Mouse (Mus musculus) embryonic facial prominence, embryonic 12.5 days (tissue): Measurements from ENCODE around the gene Syt5. TPM values are rescaled to one million over a fixed set of nuclear protein-coding genes. Genes with fewer than 3 reads are reported as not detected.

ENCODE experiments used
- ATAC-seq: fragments of 200-750 bp; cut with Nextera tagmentation; 2 replicates; pipeline ENCODE4 v1.8.0; 2017; ENCODE audit not compliant: insufficient number of reproducible peaks, insufficient read depth, low FRiP score, low TSS enrichment
- H3K27ac ChIP-seq: fragments of 300-500 bp; sonication (generic); 2 replicates; pipeline ENCODE4 v1.5.1; 2016; ENCODE audit warnings: mild to moderate bottlenecking
- H3K27me3 ChIP-seq: fragments of 300-500 bp; sonication (generic); 2 replicates; pipeline ENCODE4 v1.6.1; 2016; ENCODE audit warnings: mild to moderate bottlenecking, moderate library complexity
- H3K36me3 ChIP-seq: fragments of 300-500 bp; sonication (generic); 2 replicates; pipeline ENCODE4 v1.6.1; 2016; ENCODE audit warnings: mild to moderate bottlenecking
- H3K4me1 ChIP-seq: fragments of 300-500 bp; sonication (generic); 2 replicates; pipeline ENCODE4 v1.6.1; 2016
- H3K4me2 ChIP-seq: fragments of 300-500 bp; sonication (generic); replicated peaks from 2 replicates; pipeline ENCODE4 v1.6.1; 2016; ENCODE audit warnings: mild to moderate bottlenecking, moderate library complexity
- H3K4me3 ChIP-seq: fragments of 300-500 bp; sonication (generic); 2 replicates; pipeline ENCODE4 v1.5.1; 2016; ENCODE audit warnings: mild to moderate bottlenecking
- H3K9ac ChIP-seq: fragments of 300-500 bp; sonication (generic); 2 replicates; pipeline ENCODE4 v1.6.1; 2016; ENCODE audit warnings: mild to moderate bottlenecking, moderate library complexity
- H3K9me3 ChIP-seq: fragments of 300-500 bp; sonication (generic); 2 replicates; pipeline ENCODE4 v1.6.1; 2016; ENCODE audit warnings: mild to moderate bottlenecking, moderate library complexity
- WGBS: fragments of 180-500 bp; shearing (Covaris S2); methylation state at CpG from one replicate; pipeline ENCODE4 v1.1.7; 2016; 5-methylcytosine and 5-hydroxymethylcytosine counted together
- polyA plus RNA-seq: library from polyadenylated mRNA; unstranded; fragments of >200 nt; fragmentation: Nextera tagmentation; extraction: Ambion mirVana; gene quantifications from 2 replicates; pipeline ENCODE4 v1.2.1, GENCODE M21; 2016

Gene Syt5
- polyA plus RNA-seq, 1 experiment from 2014 or later: 5.9 TPM

DNA sequence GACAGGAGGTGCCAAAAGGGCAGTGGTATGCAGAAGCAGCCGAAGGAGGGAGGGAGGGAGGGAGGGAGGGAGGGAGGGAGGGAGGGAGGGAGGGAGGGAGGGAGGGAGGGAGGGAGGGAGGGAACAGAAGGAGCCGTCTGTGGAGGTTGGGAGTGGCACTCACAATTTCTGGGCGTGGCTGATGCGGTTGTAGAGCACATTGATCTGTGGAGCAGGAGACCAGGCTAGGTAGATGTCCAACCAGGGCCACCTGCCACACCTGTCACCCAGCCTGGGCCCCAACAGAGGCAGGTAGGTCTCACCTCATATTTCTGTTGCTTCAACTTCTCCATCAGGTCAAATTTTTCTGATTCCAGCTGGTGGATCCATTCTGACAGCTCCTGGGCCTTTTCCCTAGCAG, 40.1 kb downstream of the Syt5 start:
- no peaks in the 10 kb centered on the region for H3K4me1 ChIP-seq
- H3K36me3 ChIP-seq: no peaks in the 10 kb centered on the region
- no peak overlapping the region for H3K27ac ChIP-seq
- no peaks in the 10 kb centered on the region for H3K9me3 ChIP-seq
- 53% methylated on average over 3 of the region's 4 CpGs for WGBS
- H3K4me3 ChIP-seq: no peak overlapping the region
- no peak overlapping the region for H3K4me2 ChIP-seq
- no peak for ATAC-seq
- no peak overlapping the region for H3K9ac ChIP-seq
- H3K27me3 ChIP-seq: no peaks in the 10 kb centered on the region

DNA sequence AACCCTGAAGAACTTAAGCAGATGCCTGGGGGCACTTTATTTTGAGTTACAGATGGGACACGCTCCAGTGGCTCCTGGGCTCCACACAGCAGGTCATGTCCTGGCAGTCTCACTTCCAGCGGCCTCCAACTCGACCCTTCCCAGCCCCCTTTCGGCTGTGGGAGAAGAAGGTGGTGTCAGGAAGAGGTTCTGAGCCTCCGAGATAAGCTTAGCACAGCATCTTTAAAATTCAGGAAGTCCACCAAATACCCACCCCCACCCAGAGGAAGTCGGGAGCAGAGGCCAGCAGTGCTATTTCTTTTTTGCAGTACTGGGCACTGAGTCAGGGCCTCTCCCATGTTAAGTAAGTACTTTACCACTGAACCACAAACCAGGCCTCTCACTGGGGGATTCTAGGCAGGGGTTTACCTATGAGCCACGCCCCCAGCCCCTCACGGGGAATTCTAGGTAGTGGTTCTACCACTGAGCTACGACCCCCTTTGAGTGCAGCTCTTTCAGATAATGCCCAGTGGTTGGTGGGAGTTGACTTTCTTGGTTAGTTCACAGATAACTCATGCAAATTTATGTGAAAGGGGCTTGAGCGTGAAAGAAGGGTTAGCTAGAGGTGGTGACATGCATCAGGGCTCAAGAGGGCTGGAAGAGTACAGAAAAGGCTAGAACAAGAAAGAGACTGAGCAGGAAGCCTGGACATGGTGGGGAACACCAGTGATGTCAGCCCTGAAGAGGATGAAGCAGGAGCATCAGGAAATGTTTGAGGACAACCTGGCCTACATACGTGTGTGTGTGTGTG, 42.5 kb downstream of the Syt5 start:
- H3K4me2 ChIP-seq: no peak overlapping the region
- no peak overlapping the region for H3K9ac ChIP-seq
- no peak overlapping the region for H3K4me3 ChIP-seq
- WGBS: 59% methylated on average over 11 of the region's 11 CpGs
- H3K27me3 ChIP-seq: no peaks in the 10 kb centered on the region
- H3K36me3 ChIP-seq: no peaks in the 10 kb centered on the region
- ATAC-seq: no peak
- H3K9me3 ChIP-seq: no peaks in the 10 kb centered on the region
- H3K27ac ChIP-seq: no peak overlapping the region
- H3K4me1 ChIP-seq: peaks cover 10% of the 10 kb centered on the region

DNA sequence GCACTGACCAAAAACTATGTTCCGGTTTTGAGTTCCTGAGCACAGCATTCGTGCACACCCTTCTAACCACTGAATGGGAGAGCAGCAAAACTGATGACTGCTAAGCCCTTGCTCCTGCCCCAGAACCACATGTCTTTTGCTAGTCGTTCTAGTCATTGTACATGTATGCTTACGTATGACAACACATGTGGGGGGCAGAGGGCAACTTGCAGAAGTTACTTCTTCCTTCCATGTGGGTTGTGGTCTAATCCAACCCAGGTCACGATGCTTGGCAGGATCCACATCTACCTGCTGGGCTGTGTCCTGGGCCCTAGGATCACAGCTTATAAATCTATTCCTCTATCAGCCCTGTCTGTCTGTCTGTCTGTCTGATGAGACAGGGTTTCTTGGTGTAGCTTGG, 43.5 kb downstream of the Syt5 start:
- Histone ChIP-seq H3K4me3 (no peak overlapping the region), H3K9me3 (no peaks in the 10 kb centered on the region), H3K27ac (no peak overlapping the region), H3K9ac (no peak overlapping the region), H3K27me3 (no peaks in the 10 kb centered on the region), H3K4me2 (no peak overlapping the region), H3K4me1 (peaks cover 20% of the 10 kb centered on the region), H3K36me3 (no peaks in the 10 kb centered on the region)
- 79% methylated on average over 5 of the region's 5 CpGs for WGBS
- ATAC-seq: no peak

DNA sequence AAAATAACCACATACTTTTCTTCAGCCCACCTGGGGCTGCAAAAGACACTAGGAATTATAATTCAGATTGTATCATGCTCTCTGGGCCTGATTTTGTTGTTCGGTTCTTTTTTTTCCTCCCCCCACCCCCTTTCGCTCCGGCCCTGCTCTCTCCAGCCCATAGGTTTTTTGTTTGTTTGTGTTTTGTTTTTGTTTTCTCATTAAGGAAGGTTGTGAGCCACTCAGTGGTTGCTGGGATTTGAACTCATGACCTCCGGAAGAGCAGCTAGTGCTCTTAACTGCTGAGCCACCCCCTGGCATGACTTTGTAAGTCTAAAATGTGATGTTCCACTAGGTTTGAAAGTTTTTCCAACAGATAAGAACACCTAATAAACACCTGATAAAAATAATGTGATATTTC, 44.2 kb downstream of the Syt5 start:
- 76% methylated on average over 4 of the region's 4 CpGs for WGBS
- Histone ChIP-seq H3K9ac (no peak overlapping the region), H3K4me3 (no peak overlapping the region), H3K27ac (no peak overlapping the region), H3K4me1 (peaks cover 28% of the 10 kb centered on the region), H3K27me3 (no peaks in the 10 kb centered on the region), H3K36me3 (no peaks in the 10 kb centered on the region), H3K4me2 (no peak overlapping the region), H3K9me3 (no peaks in the 10 kb centered on the region)
- no peak for ATAC-seq

DNA sequence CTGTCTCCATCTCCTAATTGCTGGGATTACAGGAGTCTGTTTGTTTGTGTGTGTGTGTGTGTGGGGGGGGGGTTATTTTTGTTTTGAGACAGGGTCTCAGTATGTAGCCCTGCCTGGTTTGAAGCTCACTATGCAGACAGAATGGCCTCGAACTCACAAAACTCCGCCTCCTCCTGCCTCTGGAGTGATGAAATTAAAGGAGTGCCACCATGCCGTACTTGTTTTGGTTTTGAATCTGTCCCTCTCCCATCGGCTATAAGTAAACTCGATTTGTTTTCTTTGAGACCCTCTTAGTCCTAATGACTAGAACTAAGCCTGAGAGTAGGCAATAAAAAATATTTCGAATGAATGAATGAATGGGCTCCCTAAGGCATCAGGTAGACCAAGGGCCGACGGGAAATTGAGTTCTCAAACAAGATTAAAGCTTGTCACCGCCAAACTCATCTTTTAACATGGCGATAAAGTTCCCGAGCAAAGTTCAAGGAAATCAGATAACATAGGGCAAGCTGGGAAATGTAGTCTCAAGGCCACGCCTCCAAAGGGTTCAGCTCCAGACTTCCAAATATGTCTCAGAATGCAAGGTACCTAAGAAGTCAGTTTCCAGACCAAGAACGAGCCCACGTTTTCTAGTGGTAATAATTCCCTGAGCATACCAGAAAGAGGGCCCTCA, 44.8 kb downstream of the Syt5 start:
- WGBS: 11% methylated on average over 14 of the region's 14 CpGs
- no peaks in the 10 kb centered on the region for H3K27me3 ChIP-seq
- peak overlapping the region; percentile 86 for H3K4me2 ChIP-seq
- peak overlapping the region; percentile 95 for H3K9ac ChIP-seq
- no peaks in the 10 kb centered on the region for H3K36me3 ChIP-seq
- peak overlapping the region; percentile 92 for H3K4me3 ChIP-seq
- peaks cover 30% of the 10 kb centered on the region for H3K4me1 ChIP-seq
- H3K27ac ChIP-seq: no peak overlapping the region
- no peaks in the 10 kb centered on the region for H3K9me3 ChIP-seq
- no peak for ATAC-seq

DNA sequence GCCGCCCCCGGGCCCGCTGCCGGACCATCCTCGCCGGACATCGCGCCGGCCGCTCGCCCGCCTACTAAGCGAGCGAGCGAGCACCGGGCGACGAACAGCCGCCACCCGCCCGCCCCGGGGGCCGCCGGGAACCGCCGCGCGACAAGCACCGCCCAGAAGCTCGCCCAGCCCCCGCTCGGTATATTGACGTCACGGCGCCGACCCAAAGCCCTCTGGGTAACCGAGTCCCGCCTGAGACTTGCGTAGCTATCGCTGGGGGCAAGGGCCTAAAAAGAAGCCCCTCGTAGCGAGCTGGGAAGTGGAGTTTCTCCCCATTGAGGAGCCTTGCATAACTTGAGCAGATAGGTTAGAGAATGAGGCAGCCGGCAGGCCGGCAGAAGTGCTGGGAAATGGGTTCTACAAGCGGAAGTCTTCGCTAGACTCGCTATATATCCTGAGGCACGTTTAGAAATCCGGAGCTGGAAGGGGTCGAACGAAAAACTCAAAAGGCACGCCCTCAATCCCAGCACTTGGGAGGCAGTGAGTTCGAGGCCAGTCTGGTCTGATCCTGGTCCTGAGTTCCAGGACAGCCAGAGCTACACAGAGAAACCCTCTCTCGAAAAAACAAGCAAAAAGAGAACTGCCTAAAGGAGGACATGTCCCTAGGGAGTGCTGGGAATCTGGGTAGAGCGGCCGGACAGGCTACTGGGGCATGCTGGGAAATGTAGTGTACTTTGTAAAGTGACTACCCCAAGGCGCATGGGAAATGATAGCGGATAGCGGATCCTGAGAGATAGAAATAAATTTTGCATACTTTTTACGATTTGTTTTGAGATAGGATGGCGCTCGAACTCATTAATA, 45.6 kb downstream of the Syt5 start, which contains the start of gene Ppp1r12c:
Ppp1r12c (minus strand) TSS at position 123 of the 840 bp plus-strand sequence.
- Histone ChIP-seq H3K4me2 (peak within 1 kb of the TSS; percentile 86), H3K4me1 (peaks cover 30% of the 10 kb centered on the region), H3K27me3 (no peaks in the 10 kb centered on the region), H3K9ac (peak within 1 kb of the TSS; percentile 95), H3K36me3 (peaks cover 4% of the 10 kb centered on the region; the same call in 1 of the 2 replicates), H3K27ac (peak within 1 kb of the TSS; percentile 88), H3K4me3 (peak within 1 kb of the TSS; percentile 92), H3K9me3 (no peaks in the 10 kb centered on the region)
- peak; percentile 85 for ATAC-seq
- WGBS: under 1% methylated on average over 62 of the region's 62 CpGs

DNA sequence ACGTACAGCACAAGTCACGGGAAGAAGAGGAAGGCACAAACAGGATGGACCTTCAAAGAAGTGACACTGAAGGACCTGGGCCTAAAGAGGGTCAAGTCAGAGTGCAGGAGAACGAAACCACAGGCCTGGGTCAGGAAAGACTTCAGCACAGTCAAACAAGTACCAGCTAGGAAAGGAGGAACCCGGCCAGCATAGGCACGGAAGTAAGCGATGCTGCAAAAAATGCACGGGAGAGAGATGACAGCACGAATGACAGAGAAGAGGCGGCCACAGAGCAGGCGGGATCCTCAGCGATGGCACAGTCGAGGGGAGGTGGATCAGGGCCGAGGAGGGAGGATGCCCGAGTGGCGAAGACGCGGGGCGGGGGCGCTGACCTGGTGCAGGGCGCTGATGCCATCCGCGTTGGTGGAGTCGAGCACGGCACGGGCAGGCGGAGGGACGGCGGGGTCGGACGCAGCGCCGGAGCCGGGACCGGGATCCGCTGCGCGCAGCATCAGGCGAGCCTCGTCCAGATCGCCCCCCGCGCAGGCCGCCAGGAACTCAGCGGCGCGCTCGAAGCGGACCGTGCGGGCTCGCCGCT, 46.4 kb downstream of the Syt5 start:
- peak overlapping the region; percentile 92 for H3K4me3 ChIP-seq
- H3K27ac ChIP-seq: peak overlapping the region; percentile 88
- ATAC-seq: peak; percentile 19
- H3K4me2 ChIP-seq: peak overlapping the region; percentile 86
- peak overlapping the region; percentile 95 for H3K9ac ChIP-seq
- H3K9me3 ChIP-seq: no peaks in the 10 kb centered on the region
- WGBS: under 1% methylated on average over 44 of the region's 52 CpGs
- H3K4me1 ChIP-seq: peaks cover 30% of the 10 kb centered on the region
- peaks cover 12% of the 10 kb centered on the region for H3K36me3 ChIP-seq
- no peaks in the 10 kb centered on the region for H3K27me3 ChIP-seq

GRCm38 (mm10) chr7:4499034-4499433, 48.3 kb downstream of the Syt5 start:
- peaks cover 30% of the 10 kb centered on the region for H3K4me1 ChIP-seq
- no peaks in the 10 kb centered on the region for H3K27me3 ChIP-seq
- WGBS: 93% methylated on average over 4 of the region's 4 CpGs
- H3K4me2 ChIP-seq: peak overlapping the region; percentile 29; the same call in 1 of the 2 replicates
- peaks cover 31% of the 10 kb centered on the region for H3K36me3 ChIP-seq
- H3K4me3 ChIP-seq: 0 out of 2 replicates have a peak overlapping the region, but pooled peaks have one; percentile 5
- no peaks in the 10 kb centered on the region for H3K9me3 ChIP-seq
- peak overlapping the region; percentile 44; the same call in 1 of the 2 replicates for H3K9ac ChIP-seq
- no peak overlapping the region for H3K27ac ChIP-seq
- no peak for ATAC-seq

- H3K4me2 ChIP-seq: peak overlapping the region; percentile 29
These were observed 49.1 kb downstream of the Syt5 start for GRCm38 (mm10) chr7:4498251-4498650.

DNA sequence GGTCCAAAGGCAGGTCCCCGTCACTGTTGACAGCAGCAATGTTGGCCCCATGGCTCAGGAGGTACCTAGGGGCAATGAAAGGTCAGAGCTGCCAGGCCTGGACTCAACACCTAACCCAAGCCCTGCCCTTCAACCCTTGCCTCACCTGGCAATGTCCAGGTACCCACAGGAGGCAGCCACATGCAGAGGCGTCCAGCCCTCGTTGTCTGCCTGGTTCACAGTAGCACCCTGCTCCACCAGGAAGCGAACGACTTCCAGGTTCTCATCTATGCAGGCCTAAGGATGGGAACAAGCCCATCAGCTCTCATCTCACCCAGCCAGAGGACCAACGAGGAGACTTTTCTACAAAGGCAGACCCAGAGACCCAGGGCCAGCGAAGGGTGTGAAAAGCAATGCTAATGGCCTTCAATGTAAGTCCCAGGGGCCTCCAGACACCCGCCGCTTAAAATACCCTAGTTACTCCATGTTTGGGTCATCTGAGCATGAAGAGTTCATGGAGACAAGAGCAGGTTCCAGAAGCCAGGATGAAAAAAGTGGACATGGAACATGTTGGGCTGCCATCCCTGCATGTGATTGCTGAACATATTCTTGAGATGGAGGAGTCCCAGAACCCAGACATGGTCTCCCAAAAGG, 50.0 kb downstream of the Syt5 start:
- no peak overlapping the region for H3K9ac ChIP-seq
- H3K4me1 ChIP-seq: peaks cover 30% of the 10 kb centered on the region
- no peaks in the 10 kb centered on the region for H3K27me3 ChIP-seq
- no peak overlapping the region for H3K4me3 ChIP-seq
- peaks cover 43% of the 10 kb centered on the region for H3K36me3 ChIP-seq
- ATAC-seq: no peak
- H3K9me3 ChIP-seq: no peaks in the 10 kb centered on the region
- no peak overlapping the region for H3K27ac ChIP-seq
- 95% methylated on average over 9 of the region's 9 CpGs for WGBS
- no peak overlapping the region for H3K4me2 ChIP-seq

More at GRCm38 (mm10) chr7:4498251-4498650, 49.1 kb downstream of the Syt5 start:
- ATAC-seq: no peak
- Histone ChIP-seq H3K36me3 (peaks cover 38% of the 10 kb centered on the region), H3K9ac (no peak overlapping the region), H3K27me3 (no peaks in the 10 kb centered on the region), H3K27ac (no peak overlapping the region), H3K4me1 (peaks cover 30% of the 10 kb centered on the region), H3K9me3 (no peaks in the 10 kb centered on the region), H3K4me3 (0 out of 2 replicates have a peak overlapping the region, but pooled peaks have one; percentile 5)
- WGBS: 26% methylated on average over 9 of the region's 9 CpGs

GRCm38 (mm10) chr7:4496468-4496867, 50.9 kb downstream of the Syt5 start:
- H3K27ac ChIP-seq: no peak overlapping the region
- no peaks in the 10 kb centered on the region for H3K27me3 ChIP-seq
- H3K4me3 ChIP-seq: no peak overlapping the region
- peaks cover 43% of the 10 kb centered on the region for H3K36me3 ChIP-seq
- WGBS: 92% methylated on average over 3 of the region's 3 CpGs
- H3K9me3 ChIP-seq: no peaks in the 10 kb centered on the region
- ATAC-seq: no peak
- no peak overlapping the region for H3K4me2 ChIP-seq
- peaks cover 30% of the 10 kb centered on the region for H3K4me1 ChIP-seq
- no peak overlapping the region for H3K9ac ChIP-seq
